Mouse (Mus musculus): Measurements from ENCODE around the gene Rpl7l1.
"Not testable (repeated sequence)": the region's sequence is repeated elsewhere in the genome, so short reads cannot be mapped to it uniquely, and the experiment has no call there.

Gene Rpl7l1

DNA sequence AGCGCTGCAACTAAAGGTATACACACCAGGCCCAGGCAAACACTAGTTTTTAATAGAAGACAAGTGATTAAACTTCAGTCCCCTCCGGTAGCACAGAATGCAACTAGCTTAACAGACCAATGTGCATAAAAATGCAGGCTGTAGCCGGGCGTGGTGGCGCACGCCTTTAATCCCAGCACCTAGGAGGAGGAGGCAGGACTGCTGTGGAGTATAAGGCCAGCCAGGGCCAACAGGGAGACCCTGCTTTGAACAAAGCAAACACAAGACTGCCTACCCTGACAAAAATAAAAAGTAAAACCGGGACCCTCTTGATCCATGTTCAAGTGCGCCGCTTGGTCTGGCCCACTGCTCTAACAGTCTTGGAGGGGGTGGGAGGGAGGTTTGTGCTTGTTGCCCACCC lies 7.4 kb downstream of the Rpl7l1 start:
- DNase-seq (ENCODE audit: low spot score), result no peak

DNA sequence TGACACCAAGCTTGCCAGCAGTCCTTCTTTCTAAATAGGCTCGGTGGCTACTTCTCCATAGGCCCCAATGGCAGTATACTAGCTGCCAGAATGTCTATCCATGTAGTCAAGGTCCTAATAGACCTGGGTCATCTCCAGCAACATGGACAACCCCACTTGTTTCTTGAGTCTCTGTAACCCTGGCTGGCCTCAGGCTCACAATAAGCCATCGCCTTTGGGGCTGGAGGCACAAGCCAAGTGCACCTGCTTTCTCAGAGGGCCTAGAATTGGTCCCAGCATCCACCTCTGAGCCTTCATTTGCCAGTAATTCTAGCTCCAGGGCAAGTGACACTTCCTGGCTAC lies 8.4 kb downstream of the Rpl7l1 start:
- DNase-seq (ENCODE audit: low spot score), result no peak

DNA sequence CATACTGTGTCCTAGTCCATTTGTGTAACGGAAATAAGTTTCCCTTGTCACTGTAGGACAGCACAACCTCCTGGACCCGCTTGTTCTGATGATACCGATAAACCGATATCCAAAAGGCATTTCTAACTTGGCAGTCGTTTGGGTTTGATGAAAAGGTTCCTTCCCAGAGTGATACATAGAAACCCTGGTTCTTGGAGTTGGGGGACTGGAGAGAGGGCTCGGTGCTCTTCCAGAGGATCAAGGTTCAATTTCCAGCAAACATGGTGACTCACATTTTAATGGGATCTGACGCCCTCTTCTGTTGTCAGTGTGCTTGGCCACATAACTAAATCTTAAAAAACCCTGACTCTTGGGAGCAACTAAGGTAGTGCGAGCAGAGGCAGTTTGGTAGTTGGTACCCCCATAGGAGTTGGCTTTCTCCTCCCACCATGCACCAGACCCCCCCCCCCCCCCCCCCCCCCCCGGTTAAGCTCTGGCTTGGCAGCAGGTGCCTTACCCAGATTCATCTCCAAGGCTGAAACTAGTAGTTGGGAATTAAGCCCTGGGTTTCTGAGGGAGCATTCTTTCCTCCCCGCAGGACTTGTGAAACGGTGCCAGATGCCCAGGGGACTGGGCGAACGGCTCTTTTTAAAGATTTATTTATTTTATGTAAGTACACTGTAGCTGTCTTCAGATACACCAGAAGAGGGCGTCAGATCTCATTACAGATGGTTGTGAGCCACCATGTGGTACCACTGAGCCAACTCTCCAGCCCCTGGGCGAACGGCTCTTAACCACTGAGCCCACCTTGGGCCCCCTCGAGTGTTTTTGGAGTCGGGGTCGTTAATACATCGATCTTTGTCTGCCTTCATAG lies 9.0 kb downstream of the Rpl7l1 start:
- DNase-seq (ENCODE audit: low spot score), result no peak

DNA sequence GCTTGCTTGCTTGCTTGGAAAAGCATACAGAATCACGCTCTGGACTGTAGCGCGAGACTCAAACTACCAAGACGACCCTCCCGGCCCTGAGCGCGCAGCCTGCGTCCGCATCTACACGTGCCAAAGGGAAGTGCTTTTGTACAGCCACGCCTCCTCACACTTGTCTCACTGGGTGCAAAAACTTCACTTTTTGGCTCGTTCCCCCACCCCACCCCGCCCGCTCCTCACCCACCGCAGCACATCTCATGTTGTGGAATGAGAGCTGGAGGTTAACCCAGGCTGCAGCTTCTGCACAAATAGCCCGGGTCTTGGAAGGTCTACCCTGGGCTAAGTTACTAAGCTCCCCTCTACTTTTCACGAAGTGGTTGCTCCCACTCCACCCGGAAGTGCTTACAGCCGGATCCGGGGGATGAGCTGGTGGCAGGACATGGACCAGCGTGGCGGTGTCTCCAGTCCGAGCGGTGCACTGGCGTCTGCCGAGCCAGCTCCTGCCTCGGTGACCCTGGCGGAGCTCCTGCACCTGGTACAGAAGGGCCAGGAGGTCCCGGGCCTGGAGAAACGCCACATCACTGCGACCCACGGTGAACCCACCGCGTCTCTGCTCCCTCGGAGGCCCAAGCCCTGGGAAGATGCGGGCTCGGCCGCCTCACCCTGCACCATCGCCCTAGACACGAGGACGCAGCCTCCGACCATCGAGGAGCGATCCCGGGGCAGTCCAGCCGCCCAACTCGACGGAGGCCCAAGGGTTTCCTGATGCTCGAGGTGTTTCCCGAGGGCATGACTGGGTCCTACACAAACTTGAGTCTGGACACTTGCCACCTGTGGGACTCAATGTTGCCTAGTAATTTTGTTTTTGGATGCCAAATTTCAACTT lies 9.8 kb downstream of the Rpl7l1 start, which contains the start of gene 2310039H08Rik:
Gene 2310039H08Rik (plus strand): TSS at position 232 of the 874 bp plus-strand sequence.
- peak; percentile 85 for DNase-seq (ENCODE audit: low spot score)

DNA sequence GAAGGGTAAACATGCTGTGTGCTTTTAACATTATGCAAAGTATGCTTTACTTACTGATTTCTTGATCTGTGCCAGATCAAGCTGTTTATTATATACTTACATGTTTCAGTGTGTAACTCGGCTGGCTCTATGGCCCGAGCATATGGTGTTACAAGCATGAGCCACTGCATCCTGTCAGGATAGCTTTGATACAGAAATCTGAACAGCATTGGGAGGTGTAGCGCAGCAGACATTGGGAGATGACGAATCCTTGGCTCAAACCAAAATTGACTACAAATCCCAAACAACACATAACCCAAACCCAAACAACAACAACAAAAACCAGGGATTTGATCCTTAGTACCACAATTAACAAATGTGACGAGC lies 10.5 kb downstream of the Rpl7l1 start:
- DNase-seq (ENCODE audit: low spot score), result no peak

DNA sequence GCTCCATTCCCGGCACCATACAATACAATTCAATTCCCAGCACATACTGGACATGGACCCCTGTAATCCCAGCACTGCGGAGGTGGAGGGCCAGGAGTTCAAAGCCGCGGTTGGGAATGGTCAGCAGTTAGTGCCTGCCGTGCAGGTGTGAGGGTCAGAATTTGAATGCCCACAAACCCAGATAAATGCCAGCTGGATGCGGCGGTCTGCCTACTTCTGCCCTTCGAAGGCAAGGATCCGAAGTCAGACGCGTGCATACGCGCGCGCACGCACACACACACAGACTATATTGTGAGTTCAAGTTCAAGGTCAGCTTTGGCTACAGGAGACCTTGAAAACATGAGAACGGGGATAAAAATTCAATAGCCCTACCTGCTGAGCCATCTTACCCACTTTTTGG lies 10.9 kb downstream of the Rpl7l1 start:
- DNase-seq (ENCODE audit: low spot score), result no peak

DNA sequence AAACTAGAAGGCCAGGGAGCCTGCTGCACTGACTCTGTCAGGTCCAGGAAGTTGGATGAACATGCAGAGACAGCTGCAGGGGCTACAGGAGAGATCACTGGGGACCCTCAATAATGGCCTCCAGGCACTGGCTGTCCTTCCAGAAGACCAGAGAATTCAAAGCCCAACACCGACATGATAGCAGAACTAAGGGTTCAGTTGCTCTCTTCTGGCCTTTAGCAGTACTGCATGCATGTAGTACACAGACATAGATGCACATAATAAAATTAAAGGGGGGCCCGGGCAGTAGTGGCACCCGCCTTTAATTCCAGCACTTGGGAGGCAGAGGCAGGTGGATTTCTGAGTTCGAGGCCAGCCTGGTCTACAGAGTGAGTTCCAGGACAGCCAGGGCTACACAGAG lies 11.4 kb downstream of the Rpl7l1 start:
- DNase-seq (ENCODE audit: low spot score), result no peak

DNA sequence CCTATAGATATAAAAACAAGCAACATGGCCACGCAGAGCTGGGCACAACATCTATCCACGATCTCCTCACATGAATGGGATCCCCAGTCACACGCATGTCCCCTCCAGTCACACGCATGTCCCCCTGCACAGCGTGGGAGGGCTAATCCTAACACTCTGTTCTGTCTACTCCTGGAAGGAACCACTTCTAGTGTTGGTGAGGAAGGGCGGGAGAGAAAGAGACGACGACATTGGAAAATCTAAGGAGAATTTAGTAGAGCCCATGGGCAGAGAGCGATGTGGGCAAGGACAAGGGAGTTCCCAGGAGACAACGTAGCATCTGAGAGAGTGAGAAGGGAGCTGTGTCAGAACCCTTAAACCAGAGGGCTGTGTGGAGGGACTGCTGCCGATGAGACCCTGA lies 11.9 kb downstream of the Rpl7l1 start:
- DNase-seq (ENCODE audit: low spot score), result no peak

DNA sequence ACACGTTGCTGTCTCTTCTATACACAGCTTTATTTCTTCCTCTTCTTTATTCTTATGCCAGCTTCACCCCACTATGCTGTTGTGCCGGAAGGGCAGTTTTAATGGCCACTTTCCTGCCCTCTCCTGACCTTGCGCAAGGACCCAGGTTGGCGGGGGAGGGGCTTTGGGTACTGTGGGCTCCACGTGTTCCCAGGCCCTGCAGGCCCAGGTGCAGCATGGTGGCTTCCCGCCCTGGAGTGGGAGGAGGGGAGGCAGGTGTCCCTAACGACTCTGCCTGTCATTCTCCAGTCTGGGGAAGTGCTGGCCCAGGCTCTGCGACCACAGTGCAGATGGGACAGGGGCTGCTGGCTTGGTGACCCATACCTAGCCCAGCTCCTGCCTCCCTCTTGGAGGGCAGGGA lies 14.6 kb downstream of the Rpl7l1 start:
- no peak for DNase-seq (ENCODE audit: low spot score)

DNA sequence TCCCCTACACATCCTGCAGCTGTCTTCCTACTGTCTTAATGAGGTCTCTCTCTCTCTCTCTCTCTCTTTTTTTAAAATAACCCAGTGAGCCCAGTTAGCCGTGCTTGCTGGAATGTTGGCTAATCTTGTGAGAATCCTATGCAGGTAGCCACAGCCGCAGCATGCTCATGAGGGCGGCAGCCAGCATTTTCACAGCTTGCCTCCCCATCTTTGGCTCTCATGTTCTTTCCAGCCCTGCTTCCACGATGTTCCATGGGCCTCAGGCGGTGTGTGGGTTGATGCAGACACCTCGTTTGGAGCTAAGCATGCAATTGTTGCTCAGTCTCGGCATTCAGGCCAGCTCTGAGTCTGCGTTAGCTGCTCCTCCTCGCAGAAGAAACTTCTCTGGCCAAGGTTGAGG lies 17.6 kb downstream of the Rpl7l1 start:
- DNase-seq (ENCODE audit: low spot score), result not testable (repeated sequence)

DNA sequence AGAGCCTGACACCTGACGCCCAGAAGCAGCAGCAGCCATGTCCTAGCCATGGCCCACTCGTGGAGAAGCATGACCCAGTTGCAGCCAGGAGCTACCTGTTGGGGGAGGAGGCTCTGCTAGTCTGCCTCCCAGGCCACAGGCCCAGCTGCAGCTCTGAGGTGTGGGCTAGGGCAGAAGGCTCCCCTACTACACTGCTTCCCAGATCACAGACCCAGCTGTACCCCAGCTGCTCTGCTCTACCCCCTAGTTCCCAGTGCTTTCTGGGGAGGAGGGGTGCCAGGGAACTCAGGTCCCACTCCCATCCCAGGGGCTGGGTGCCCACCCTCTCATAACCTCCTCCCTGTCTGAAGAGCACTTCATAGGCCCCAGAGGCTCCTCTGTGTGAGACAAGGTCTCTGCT lies 18.9 kb downstream of the Rpl7l1 start, which contains the start of gene Ptcra:
Gene Ptcra (minus strand): TSS at position 169 of the 400 bp plus-strand sequence.
- no peak for DNase-seq (ENCODE audit: low spot score)

DNA sequence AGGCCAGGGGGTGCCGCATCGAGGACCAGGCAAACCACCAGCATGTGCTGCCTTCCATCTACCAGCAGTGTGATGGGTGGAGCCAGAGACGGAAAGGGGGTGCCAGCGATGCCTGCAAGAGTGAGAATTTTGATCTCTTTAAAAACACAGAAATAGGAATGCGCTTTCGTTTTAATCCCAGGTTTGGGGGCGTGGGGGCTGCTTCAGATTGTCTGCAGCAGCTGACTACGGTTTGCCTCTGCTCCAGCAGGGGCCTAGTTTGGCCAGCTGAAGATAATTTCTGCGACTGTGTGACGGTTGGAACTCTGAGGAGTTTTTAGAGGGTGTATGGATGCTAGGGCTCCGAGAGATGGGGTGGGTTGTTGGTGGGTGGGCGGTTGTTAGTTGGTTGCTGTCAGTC lies 23.7 kb downstream of the Rpl7l1 start:
- no peak for DNase-seq (ENCODE audit: low spot score)

DNA sequence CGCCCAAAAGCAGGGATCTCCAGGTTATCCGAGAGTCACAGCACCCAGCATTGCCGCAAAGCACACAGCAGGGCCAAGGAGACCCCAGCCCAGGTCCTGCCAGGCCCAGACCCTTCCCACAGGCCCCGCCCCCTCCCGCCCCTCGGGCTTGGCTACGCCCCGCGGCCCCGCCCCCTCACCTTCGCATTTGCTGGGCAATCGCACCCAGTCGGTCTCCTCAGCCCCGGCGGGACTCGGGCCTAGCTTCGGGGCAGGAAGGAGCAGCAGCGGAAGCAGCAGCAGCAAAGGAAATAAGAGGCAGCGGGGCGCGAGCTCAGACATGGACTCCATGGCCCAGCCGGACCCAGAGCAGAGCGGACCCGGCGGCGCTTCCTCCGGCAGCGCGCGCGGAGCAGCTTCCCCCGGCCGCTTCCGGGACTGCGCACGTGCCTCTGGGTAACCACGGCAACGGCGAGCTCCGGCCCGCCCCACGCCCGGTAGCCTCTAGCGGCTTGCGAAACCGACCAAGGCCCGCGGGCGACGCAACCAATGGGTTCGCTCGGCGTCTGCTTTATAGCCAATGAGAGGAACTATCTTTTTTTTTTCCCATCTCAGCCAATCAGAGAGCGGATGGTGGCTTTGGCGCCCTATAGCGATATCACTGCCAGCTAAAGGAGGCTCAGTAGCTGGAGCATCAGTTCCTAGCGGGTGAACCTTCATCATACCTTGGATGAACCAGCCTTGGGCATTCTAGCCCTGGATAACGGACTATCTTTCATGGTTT lies 30.5 kb downstream of the Rpl7l1 start, which contains the start of gene Cnpy3:
Gene Cnpy3 (minus strand): TSS at position 421 of the 763 bp plus-strand sequence.
- peak; percentile 99 for DNase-seq (ENCODE audit: low spot score)

DNA sequence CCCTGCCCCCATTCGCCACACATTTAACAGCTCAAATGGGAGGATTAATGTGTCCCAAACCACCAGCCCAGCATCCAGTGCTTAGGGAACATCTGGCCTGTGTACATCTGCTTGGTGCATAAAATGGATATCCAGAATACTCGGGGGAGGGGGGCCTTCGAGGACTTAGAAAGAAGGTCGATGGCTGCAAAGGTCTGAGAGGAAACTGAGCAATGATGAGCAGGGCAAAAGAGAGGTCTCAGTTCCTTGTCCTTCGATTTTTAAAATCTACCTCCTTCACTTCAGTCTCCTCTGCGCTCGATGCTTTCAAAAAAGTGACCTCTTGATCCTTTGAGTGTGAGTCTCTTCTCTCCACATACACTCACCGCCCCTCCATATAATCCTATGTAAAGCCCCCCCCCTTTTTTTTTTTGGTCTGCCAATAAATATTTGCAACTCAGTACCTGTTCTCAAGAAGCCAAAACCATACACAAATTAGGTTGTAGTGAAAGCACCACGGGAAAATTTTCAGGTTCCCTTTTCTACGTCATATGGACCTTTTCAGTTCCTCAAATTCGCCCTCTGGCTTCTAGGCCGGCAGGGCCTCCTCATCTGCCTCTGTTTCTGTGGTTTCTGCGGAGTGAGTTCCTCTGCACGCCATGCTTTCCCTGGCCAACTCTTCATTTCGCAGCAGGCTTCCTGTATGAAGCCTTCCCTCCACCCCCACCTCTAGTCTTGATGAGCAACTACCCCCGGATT lies 31.2 kb downstream of the Rpl7l1 start:
- DNase-seq (ENCODE audit: low spot score), result no peak

DNA sequence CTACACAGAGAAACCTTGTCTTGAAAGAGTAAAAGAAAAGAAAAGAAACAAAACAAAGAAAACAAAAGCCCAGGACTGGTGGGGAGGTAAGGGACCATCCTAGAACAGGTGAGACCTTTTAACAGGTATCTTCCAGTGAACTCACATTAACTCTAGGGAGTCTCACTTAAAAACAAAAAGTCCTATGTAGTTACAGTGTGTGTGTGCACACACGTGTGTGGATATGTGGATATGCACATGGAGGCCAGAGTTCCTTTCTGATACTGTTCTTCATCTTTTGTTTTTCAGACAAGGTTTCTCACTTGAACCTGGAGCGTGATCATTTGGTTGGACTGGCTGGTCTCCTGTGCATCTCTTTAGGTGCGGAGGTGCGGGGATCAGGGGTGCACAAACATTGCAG lies 31.9 kb downstream of the Rpl7l1 start:
- no peak for DNase-seq (ENCODE audit: low spot score)

DNA sequence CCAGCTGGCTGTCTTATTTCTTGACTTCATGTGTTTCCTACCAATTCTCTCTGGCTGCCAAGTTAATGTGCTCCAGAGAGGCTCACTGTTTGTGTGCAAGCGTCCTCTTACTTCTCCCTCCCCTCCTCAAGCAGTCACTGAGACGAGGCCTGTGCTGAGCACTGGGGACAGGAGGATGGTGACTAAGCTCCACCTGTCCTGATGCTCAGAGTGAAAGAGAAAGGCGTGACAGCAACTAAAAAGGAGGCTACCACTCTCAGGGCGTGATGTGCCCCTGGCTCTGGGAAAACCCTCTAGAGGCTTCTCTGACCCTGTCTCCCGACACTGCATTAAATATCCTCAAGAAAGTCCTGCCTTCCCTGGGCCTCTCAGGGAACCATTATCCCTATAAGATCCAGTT lies 33.2 kb downstream of the Rpl7l1 start:
- no peak for DNase-seq (ENCODE audit: low spot score)

DNA sequence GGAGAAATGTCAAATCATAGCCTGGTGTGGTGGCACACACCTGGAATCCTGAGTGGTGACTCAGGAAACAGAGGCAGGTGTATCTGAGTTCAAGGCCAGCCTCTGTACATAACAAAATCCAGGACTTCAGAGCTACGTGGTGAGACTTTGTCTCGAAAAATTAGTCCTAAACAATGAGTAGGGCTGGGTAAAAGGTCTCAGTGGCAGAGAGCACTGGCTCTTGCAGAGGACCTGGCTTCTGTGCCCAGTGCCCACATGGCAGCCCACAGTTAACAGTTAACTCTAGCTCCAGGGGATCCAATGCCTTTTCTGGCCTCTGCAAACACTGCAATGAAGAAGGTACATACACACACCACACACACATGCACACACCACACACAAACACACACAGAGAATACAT lies 34.7 kb downstream of the Rpl7l1 start:
- DNase-seq (ENCODE audit: low spot score), result no peak

DNA sequence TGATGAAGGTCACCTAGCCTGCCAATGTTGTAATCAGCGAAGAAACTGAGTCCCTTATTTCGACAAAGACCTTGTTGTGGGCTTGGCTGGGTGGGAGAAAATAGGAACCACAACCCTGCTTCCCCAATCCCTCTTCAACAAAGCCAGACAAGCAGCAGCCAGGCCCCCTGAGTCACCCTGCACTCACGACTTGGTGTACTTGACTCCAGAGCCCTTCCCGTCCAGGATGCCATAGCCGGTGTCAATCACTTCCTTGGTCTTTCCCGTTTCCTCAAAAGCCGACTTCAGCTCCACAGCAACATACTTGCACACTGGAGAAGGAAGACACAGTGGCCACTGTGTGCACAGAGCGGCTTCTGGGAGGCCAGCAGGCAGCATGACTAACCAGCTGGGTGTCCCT lies 35.2 kb downstream of the Rpl7l1 start:
- no peak for DNase-seq (ENCODE audit: low spot score)

DNA sequence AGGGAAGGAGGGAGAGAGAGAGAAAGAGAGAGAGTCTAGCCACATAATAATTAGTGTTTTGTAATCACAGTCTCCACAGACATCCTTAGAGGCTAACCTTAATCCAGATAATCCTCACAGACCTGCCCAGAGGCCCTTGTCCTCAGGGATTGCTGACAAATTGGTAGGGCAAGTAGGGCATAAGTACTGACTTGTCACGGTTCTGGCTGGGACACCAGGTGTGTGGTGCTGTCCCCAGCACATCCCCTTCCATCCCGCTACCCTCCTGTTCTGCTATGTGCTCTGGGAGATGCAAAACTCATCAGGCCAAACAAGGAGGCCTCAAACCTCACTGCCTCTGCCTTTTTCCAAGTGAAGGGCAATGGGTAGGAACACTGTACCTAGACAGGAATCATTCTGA lies 37.0 kb downstream of the Rpl7l1 start:
- no peak for DNase-seq (ENCODE audit: low spot score)

DNA sequence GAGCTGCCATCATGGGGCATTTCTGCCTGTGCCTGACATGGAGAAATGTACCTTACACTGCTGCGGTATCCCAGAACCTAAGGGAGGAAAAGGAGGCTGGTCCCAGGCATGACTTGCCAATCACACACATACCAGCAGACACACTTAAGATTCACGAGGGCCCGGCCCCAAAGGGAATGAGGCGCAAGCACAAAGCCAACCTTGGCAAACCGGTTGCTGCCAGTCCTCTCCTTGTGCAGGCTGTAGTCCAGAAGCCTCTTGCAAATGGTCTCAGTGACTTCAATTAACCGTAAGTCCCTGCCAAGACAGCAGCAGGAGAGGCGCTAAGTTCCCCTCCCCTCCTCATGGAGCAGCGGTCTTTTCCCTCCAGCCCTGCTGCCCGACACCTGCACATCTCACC lies 39.5 kb downstream of the Rpl7l1 start:
- DNase-seq (ENCODE audit: low spot score), result no peak

DNA sequence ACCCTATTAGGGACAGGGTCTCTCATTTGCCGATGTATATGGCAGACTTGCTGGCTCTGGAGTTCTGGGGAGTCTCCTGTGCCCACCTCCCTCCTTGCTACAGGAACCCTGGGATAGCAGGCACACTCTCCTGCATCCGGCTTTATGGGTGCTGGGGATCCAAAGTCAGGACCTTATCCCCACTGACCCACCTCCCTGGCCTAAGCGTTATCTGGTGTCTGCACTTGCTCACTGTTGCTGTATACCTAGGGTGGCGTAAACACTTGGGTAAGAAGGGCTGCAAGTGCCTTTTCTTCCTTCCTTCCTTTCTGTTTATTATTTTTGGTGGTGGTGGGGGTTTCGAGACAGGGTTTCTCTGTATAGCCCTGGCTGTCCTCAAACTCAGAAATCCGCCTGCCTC lies 41.2 kb downstream of the Rpl7l1 start:
- no peak for DNase-seq (ENCODE audit: low spot score)

DNA sequence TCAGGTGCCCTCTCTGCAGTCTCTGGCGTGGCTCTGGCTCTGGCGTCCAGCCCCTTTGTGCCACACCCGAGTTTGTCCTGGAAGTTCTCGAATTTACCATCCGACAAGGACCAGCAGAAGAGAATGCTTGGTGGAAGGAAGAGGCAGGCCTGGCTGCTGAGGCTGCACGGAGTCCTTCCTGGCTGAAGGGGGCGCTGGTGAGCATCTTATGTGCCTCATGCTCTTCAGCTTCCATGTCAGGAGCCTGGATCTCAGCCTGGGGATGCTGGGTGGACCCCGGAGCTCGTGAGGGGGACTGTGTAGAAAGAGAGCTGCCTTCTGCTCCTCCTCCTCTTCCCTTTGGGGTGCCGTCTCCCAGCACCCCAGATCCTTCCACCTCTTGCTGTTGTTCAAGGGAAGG lies 46.3 kb downstream of the Rpl7l1 start:
- DNase-seq (ENCODE audit: low spot score), result no peak

All from testis, postnatal 14 days (tissue).